Mouse (Mus musculus) limb, embryonic 11.5 days (tissue): ENCODE measurements at regions not wholly inside any gene's neighbourhood (a gene's known extent, or its start where the extent isn't known, plus 50 kb on each side); places are given as distances from the start of the nearest gene placed in this dataset.

Source experiments
- ATAC-seq: fragments of 200-750 bp; cut with Nextera tagmentation; 2 replicates; pipeline ENCODE4 v1.8.0; 2017; ENCODE audit warnings: low read depth; ENCODE audit not compliant: insufficient number of reproducible peaks, low FRiP score, low TSS enrichment
- DNase-seq: peaks from one replicate; pipeline ENCODE4 v3.0.0-alpha.2; 2015; ENCODE audit warnings: low spot score
- H3K27ac ChIP-seq: fragments of 300-500 bp; sonication (generic); replicated peaks from 2 replicates; pipeline ENCODE4 v1.5.1; 2014; ENCODE audit warnings: low read depth, mild to moderate bottlenecking, low read length
- H3K27me3 ChIP-seq: fragments of 300-500 bp; sonication (generic); 2 replicates; pipeline ENCODE4 v1.6.1; 2014; ENCODE audit warnings: mild to moderate bottlenecking, low read length, mixed read lengths; ENCODE audit not compliant: control insufficient read depth, insufficient read depth
- H3K36me3 ChIP-seq: fragments of 300-500 bp; sonication (generic); 2 replicates; pipeline ENCODE4 v1.6.1; 2014; ENCODE audit warnings: mild to moderate bottlenecking, low read length, moderate library complexity, mixed read lengths; ENCODE audit not compliant: control insufficient read depth, insufficient read depth
- H3K4me1 ChIP-seq: fragments of 300-500 bp; sonication (generic); 2 replicates; pipeline ENCODE4 v1.6.1; 2014; ENCODE audit warnings: low read length, mixed read lengths; ENCODE audit not compliant: control insufficient read depth, insufficient read depth
- H3K4me2 ChIP-seq: fragments of 300-500 bp; sonication (generic); 2 replicates; pipeline ENCODE4 v1.6.1; 2014; ENCODE audit warnings: low read depth, mild to moderate bottlenecking, moderate library complexity; ENCODE audit not compliant: severe bottlenecking
- H3K4me3 ChIP-seq: fragments of 300-500 bp; sonication (generic); 2 replicates; pipeline ENCODE4 v1.5.1; 2014; ENCODE audit warnings: low read depth, low read length
- H3K9ac ChIP-seq: fragments of 300-500 bp; sonication (generic); 2 replicates; pipeline ENCODE4 v1.6.1; 2014; ENCODE audit warnings: mild to moderate bottlenecking, low read length
- H3K9me3 ChIP-seq: fragments of 300-500 bp; sonication (generic); 2 replicates; pipeline ENCODE4 v1.6.1; 2016; ENCODE audit warnings: low read length; ENCODE audit not compliant: control insufficient read depth
- WGBS: fragments of 180-500 bp; shearing (Covaris S2); extraction: QIAGEN DNeasy Blood & Tissue Kit; methylation state at CpG from one replicate; pipeline ENCODE4 v1.1.7; 2014; 5-methylcytosine and 5-hydroxymethylcytosine counted together

DNA sequence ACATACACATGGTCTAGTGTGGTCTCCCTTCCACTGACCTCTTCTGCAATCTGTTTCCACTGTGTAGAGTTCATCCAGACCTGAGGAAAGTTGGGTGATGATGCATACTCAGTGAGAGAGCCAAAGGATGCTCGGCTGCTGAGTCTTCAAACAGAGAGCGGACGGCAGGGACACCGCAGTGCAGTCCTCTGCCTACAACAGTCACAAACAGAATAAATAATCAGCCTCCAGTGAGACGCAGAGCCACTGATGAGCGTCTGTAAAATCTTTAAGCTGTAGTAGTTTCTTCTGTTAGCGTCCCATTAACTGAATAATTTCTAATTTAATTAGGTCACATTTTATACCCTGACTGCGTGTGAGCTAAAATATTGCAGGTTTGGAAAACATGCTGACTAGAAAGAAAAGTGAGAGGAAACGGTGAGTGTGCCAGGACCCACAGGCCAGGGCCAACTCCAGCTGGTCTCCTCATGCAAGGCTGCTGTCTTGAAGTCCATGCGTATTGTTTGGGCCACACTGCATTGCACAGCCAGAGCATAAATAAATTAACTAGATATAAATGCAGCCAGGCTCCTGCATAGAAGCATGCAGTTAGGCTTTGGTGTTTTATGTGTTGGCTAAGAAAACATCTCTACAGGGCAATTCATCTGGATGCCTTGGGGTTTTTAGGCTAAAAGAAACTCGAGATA lies 551.0 kb downstream of the Plekhb2 start:
- no peak overlapping the region for H3K9ac ChIP-seq
- no peak overlapping the region for H3K27ac ChIP-seq
- H3K4me1 ChIP-seq = no peaks in the 10 kb centered on the region
- no peaks in the 10 kb centered on the region for H3K9me3 ChIP-seq
- H3K27me3 ChIP-seq = no peaks in the 10 kb centered on the region
- DNase-seq (no peak), ATAC-seq (no peak)
- H3K36me3 ChIP-seq = no peaks in the 10 kb centered on the region
- 83% methylated on average over 11 of the region's 11 CpGs for whole genome bisulfite sequencing
- no peak overlapping the region for H3K4me3 ChIP-seq
- H3K4me2 ChIP-seq = no peak overlapping the region

DNA sequence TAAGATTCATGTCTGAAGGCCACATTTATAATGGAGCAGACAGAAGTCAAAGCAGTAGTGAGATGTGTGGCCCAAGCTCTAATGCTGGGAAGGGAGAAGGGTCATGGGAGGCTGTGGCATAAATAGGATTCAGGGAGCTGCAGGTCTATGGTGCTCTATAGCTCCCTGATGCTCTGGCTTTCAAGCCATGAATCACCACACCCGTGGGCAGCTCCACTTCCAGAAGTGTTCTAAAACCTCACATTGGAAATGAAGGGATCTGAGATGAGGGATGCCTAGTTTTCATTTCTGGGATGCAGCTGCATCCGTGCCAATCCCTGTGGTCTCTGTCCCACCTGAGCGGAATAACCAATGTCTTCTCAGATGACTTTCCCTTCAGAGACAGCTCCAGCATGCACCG lies 553.2 kb downstream of the Plekhb2 start:
- H3K4me3 ChIP-seq = no peak overlapping the region
- no peak overlapping the region for H3K9ac ChIP-seq
- no peak overlapping the region for H3K4me2 ChIP-seq
- H3K27ac ChIP-seq = no peak overlapping the region
- H3K27me3 ChIP-seq = no peaks in the 10 kb centered on the region
- DNase-seq (no peak), ATAC-seq (no peak)
- no peaks in the 10 kb centered on the region for H3K9me3 ChIP-seq
- H3K4me1 ChIP-seq = no peaks in the 10 kb centered on the region
- WGBS = 84% methylated on average over 4 of the region's 4 CpGs
- H3K36me3 ChIP-seq = no peaks in the 10 kb centered on the region

DNA sequence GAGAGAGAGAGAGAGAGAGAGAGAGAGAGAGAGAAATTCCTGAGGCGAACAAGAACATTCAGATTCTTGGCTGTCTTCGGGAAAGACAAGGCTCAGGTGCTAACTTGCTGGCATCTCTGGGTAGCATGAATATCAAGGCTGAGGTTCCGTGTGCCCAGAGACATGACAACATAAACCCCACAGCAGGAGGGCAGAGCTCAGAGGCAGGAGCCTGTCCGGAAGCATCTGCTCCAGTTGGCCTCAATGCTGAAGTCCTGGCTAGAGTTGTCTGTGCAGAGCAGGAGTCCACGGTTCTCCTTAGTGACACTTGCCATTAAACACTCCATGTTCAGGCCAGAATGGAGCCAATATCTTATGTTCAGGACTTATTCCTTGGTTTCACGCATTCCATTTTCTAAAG lies 555.6 kb downstream of the Plekhb2 start:
- DNase-seq = no peak
- Histone ChIP-seq H3K36me3 (no peaks in the 10 kb centered on the region), H3K9ac (no peak overlapping the region), H3K4me1 (no peaks in the 10 kb centered on the region), H3K4me3 (no peak overlapping the region), H3K4me2 (no peak overlapping the region), H3K27ac (no peak overlapping the region), H3K9me3 (no peaks in the 10 kb centered on the region), H3K27me3 (no peaks in the 10 kb centered on the region)
- ATAC-seq = no peak
- 88% methylated on average over 6 of the region's 6 CpGs for WGBS

DNA sequence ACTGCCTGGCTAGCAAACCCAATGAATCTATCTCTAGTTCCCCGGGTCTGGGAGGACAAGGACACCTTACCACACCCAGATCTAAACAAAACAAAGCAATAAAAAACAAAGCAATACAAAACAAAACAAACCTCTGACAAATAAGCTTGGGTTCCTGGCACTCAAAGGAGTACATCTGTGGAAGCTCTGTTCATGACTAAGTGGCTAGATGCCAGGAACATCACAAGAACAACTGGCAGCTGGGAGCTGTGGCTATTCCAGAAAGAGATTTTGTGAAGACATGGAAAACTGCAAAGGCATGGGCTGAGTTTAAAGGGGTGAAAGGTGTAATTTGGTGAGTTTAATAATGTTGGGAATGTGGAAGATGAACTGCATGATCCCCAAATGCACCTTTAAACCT lies 565.9 kb downstream of the Plekhb2 start:
- Histone ChIP-seq H3K27ac (no peak overlapping the region), H3K4me1 (no peaks in the 10 kb centered on the region), H3K9me3 (no peaks in the 10 kb centered on the region), H3K9ac (no peak overlapping the region), H3K27me3 (no peaks in the 10 kb centered on the region), H3K4me2 (no peak overlapping the region), H3K36me3 (no peaks in the 10 kb centered on the region), H3K4me3 (no peak overlapping the region)
- DNase-seq (no peak), ATAC-seq (no peak)
- 76% methylated on average over 1 of the region's 1 CpGs for WGBS

DNA sequence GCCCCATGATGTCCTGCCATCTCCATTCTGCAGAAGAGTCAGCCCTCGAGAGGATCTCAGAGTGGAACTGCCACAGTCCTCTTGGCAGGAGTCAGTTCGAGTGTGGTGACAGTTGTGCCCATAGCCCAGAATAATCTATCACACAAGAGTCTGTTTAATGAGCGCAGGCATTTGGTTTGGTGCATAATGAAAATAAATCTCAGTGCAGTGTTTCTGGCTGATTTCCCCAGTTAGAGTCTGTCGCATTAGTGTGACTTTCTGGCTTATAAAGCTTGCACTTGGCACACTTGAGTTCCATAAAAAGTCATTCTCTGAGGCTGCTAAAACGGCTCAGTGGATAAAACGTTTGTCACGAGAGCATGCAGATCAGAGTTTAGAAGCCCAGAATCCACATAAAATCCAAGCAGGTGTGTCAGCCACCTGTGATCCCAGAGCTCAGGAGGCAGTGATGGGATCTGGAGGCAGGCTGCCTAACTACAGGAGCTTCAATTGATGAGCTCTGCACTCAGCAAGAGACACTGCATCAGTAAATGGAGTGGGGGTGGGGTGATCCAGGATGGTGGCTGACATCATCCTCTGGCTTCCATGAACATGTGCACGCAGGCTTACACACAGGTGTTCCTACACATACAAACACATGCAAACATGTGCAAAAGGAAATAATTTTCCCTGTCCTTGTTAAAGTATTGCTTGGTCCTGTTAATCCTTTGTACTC lies 578.5 kb downstream of the Plekhb2 start:
- H3K4me3 ChIP-seq = no peak overlapping the region
- WGBS = 84% methylated on average over 8 of the region's 8 CpGs
- no peaks in the 10 kb centered on the region for H3K4me1 ChIP-seq
- no peaks in the 10 kb centered on the region for H3K36me3 ChIP-seq
- H3K4me2 ChIP-seq = no peak overlapping the region
- no peak overlapping the region for H3K9ac ChIP-seq
- H3K27me3 ChIP-seq = no peaks in the 10 kb centered on the region
- H3K27ac ChIP-seq = no peak overlapping the region
- DNase-seq = no peak
- H3K9me3 ChIP-seq = no peaks in the 10 kb centered on the region
- ATAC-seq = no peak

DNA sequence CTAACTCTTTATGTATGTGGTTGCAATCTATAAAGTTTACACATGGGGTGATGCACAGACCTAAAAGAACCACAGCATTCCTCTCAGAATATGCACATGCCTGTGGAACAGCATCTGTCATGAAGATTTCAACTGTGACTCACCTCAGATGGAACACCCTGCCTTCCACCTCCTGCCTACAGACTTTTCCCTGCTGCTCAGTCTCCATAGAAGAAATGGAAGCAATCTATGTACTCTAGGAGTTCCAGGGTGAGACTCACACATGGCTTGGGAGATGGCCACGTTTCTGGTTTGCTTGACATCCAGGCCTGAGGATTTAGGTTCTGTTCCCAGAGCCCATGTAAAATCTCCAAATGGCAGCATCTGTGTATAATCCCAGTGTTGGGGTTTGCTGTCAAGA lies 579.7 kb downstream of the Plekhb2 start:
- no peaks in the 10 kb centered on the region for H3K4me1 ChIP-seq
- no peaks in the 10 kb centered on the region for H3K9me3 ChIP-seq
- no peak overlapping the region for H3K4me2 ChIP-seq
- ATAC-seq = no peak
- no peaks in the 10 kb centered on the region for H3K27me3 ChIP-seq
- WGBS = 75% methylated on average over 1 of the region's 1 CpGs
- DNase-seq = no peak
- no peak overlapping the region for H3K27ac ChIP-seq
- H3K4me3 ChIP-seq = no peak overlapping the region
- H3K9ac ChIP-seq = no peak overlapping the region
- no peaks in the 10 kb centered on the region for H3K36me3 ChIP-seq

DNA sequence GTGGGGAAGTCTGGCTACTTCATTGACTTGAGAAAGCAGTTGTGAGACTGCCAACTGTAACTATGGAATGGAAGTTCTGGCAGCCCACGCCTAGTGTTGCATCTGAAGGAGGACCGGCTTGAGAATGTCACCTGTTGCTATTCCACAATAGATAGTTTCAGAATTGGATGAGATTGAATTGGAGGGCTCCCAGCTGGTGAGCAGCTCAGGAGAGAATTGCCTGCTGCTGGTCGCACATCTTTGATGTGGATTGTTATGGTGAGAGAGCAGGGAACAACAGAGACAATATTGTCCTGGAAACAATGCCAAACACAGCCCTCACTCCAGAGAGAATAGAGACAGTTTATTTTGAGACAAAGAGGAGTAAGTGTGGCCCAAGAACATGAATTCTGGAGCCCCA lies 585.9 kb downstream of the Plekhb2 start:
- no peak overlapping the region for H3K27ac ChIP-seq
- H3K4me2 ChIP-seq = no peak overlapping the region
- DNase-seq (no peak), ATAC-seq (no peak)
- no peak overlapping the region for H3K9ac ChIP-seq
- no peaks in the 10 kb centered on the region for H3K4me1 ChIP-seq
- 85% methylated on average over 3 of the region's 3 CpGs for WGBS
- no peak overlapping the region for H3K4me3 ChIP-seq
- no peaks in the 10 kb centered on the region for H3K27me3 ChIP-seq
- H3K36me3 ChIP-seq = no peaks in the 10 kb centered on the region
- no peaks in the 10 kb centered on the region for H3K9me3 ChIP-seq

DNA sequence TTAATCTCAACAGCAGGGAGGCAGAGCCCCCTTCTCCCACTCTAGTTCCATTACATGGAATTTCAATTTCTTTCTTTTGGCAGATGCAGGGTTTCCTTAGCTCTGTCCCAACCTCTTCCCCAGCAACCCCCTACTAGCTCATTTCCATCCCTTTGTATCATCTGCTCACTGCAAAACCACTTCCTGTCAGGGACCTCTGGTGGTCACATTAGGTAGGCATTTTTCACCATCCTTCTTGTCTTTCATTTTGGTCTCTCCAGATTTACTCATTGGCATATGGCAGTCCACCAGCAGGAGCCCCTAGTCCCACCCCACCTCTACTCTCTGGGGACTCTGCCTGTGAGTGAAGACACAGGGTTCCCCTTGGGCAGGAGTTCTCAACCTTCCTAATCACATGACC lies 597.6 kb downstream of the Plekhb2 start:
- no peaks in the 10 kb centered on the region for H3K9me3 ChIP-seq
- no peak overlapping the region for H3K9ac ChIP-seq
- H3K27me3 ChIP-seq = no peaks in the 10 kb centered on the region
- no peak overlapping the region for H3K4me3 ChIP-seq
- DNase-seq (no peak), ATAC-seq (no peak)
- no peaks in the 10 kb centered on the region for H3K36me3 ChIP-seq
- H3K4me1 ChIP-seq = no peaks in the 10 kb centered on the region
- H3K27ac ChIP-seq = no peak overlapping the region
- H3K4me2 ChIP-seq = no peak overlapping the region
